Mouse (Mus musculus) kidney, adult 11 months (tissue): ENCODE results near the gene Txn1.

ENCODE experiments used
- DNase-seq: peaks from one replicate; pipeline ENCODE4 v3.0.0; 2022

The Txn1 gene

DNA sequence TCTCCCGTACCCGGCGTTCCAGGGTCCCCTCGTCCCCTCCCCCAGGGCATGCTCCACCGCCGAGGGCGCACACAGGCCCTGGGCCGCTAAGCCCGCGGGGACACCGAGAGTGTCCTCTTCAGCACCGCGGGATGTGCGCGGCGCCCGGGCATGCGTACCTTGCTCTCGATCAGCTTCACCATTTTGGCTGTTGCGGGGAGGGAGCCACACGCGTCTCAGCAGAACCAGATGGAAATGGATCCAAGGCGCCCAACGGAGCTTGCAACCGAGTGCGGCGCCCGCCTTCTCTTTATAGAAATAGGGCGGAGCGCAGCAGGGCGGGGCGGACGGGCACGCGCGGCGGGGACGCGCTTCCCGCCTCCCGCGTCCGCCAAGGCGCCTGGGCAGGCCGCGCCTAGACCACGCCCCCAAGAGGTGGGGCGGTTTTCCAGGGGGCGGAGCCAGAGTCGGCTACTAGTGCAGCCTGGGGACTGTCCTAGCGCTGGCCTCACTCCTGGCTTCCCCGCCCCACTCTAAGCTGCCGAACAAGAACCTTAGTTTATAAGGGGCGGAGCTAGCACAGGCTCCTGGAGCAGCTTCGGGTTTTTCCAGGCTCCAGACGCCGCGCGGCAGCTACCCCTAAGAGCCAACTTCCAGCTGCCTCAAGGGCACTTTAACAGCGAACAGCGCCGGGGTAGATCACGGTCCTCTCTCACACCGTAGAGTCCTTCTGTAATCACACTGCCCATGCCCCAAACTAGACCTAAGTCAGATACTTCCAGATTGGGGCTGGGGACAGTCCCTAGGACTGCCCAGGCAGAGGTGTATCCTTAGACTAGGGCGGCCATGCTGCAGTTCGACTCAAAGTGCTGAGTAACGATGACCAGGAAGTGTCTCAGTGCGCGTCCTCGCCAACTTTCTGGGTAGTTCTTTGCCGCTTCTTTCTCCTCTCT lies at the start of gene Txn1:
Txn1 (minus strand) TSS at position 383 of the 932 bp plus-strand sequence.
- peak; percentile 98 for DNase-seq

DNA sequence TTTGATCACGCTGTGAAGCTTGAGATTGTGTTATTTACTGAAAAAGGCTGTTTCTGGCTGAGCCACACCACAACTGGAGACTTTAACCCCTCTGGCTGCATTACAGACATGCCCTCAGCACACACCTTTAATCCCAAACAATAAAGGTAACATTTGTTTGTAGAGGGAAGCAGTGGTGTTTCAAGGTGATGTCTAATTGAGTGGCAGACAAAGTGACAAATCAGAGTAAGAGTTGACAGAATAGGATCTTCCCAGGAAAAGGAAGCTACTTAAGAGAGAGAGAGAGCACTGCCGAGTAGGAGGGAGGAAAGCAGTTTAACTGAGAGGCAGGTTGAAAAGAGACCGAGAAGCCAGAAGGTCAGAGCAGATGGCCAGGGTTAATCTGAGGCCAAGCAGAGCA lies 47.3 kb upstream of the Txn1 start:
- no peak for DNase-seq

DNA sequence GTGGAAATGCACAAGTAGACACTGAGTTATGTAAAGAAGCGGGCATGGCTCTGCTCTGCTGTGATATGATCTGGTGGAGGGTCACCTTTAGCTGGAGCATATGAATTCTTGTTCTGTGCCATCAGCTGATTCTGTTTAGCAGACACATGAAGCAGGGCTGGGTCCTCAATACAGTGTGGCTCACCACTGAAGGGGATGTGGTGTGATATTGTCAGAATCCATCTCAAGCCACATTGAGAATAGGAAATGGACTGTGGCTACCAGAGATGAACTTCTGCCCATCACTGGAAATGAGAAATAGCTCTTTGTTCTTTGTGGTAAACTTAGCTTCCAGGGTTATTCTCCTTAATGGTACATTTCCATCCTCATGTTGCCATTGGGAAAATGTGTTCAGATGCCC lies 35.2 kb upstream of the Txn1 start:
- no peak for DNase-seq

DNA sequence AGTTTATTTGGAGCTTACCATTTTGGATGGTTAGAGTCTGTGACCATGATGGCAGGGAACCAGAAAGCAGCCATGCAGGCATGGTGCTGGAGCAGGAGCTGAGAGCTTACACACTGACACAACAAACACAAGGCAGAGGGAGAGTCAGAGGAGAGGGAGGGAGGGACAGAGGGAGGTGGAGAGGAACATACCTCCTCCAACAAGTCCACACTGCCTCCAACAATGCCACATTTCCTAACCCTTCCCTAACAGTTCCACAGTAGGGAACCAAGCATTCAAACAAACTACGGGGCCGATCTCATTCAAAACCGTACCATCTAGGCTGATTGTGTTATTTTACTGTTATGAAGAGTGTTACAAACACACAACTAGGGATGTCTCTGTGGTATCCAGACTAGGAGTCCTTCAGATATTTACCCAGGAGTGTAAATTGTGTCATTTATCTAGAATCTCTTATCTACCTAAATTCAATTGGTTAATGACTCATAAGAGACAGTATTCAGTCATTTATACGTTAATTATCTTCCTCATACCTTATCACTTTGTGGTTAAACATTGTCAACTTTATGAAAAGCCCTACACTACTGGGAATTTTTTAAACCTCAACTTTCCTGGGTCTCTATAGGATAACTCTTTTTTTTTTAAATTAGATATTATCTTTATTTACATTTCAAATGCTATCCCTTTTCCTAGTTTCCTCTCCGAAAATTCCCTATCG lies 18.3 kb upstream of the Txn1 start:
- DNase-seq: no peak

GRCm38 (mm10) chr4:57973592-57974268 lies 17.5 kb upstream of the Txn1 start:
- DNase-seq: no peak

GRCm38 (mm10) chr4:57970285-57970684 lies 14.1 kb upstream of the Txn1 start:
- no peak for DNase-seq

DNA sequence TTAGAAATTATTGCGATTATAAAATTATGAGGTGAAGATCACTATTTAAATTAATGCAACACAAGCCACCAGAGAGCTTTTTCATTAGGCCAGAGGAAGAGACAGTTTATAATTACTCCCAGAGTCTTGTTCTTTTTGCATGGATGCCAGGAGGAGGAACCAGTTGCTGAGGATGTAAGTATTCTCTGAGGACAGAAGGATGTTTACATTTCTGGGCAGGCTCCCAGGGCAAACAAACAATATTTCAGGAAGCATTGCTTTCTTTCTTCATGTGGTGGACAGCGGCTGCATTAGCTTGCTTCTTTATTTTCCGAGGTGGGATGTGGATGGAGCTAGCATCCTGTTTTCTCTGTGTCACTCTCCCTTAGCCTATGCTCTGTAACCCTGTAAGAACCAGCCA lies 11.0 kb upstream of the Txn1 start:
- no peak for DNase-seq

GRCm38 (mm10) chr4:57965516-57965915 lies 9.3 kb upstream of the Txn1 start:
- DNase-seq: no peak

DNA sequence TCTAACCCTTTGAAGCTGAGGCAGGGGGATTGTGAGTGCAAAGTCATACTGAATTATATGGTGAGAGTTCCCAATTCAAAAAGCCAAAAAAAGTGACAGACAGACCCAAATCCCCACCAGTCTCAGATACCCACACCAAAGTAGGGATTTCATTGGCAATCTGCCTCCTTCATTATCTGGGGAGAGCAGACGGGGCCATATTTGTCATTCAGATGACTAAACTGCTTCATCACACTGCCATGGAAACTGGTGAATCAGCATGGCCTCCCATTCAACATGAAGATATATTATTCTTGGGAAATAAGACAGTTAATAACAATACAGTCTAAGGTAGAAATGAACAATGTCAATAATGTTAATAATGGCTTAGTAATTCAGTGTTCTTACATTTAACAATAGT lies 7.9 kb upstream of the Txn1 start:
- no peak for DNase-seq

- no peak for DNase-seq
Measured at GRCm38 (mm10) chr4:57959056-57959455, 2.8 kb upstream of the Txn1 start.

DNA sequence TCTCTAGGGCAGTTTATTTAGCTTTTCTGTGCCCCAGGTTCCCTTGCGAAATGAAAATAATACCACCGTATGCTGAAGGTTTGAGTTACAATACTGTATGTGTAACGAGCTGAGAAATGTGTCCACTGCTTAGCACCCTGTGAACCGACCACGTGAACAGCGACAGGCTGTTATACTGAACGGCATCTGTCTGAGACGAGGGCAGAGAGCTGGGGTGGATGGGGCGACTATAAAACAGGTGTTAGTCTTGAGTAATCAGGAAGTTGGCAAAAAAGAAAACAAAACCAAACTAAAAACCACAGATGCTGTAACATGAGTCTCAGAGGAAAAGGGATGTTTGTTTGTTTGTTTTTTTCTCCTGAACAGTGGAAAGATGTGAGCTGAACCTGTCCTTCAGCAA lies 1.9 kb upstream of the Txn1 start:
- no peak for DNase-seq

DNA sequence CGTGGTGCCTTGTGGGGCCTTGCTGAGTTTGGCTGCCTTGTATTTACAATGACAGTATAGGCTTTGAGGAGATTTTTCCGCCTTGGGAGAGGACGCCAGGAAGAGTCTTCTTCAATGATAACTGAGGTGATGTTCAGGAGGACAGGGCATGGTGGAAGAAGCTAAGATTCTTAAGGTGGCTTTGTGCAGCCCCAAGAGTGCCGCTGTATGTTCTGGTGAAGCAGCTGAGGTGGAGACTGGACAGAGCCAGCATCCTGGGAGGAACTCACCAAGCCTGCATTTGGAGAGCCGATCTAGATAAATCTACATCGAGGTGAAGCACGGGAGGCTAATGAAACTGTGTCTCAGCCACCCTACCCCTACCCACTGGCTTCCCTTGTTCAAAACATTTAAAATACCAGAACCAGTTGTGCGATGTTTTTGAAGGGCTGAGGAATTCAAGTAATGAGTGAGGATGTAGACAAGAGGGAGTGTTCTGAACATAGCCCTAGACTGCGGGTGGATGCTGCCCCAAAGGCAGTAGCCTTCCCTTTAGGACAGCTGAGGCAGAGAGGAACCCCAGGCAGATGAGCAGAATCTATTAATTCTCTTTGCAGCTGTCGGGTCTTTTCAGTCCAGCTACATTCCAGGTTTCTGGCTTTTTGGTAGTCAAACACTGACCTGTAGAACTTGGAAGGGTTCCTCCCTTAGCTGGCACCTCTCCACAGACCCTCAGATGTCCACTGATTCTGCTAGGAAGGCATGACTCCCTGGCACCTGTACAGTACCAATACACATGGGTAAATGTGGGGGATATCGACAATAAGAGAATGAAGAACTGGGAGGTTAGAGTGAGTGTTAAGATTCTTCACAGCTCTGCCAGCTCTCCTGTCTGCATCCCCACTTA lies 1.2 kb upstream of the Txn1 start:
- DNase-seq: no peak

GRCm38 (mm10) chr4:57955544-57955958 lies 660 bp downstream of the Txn1 start:
- peak; percentile 78 for DNase-seq

DNA sequence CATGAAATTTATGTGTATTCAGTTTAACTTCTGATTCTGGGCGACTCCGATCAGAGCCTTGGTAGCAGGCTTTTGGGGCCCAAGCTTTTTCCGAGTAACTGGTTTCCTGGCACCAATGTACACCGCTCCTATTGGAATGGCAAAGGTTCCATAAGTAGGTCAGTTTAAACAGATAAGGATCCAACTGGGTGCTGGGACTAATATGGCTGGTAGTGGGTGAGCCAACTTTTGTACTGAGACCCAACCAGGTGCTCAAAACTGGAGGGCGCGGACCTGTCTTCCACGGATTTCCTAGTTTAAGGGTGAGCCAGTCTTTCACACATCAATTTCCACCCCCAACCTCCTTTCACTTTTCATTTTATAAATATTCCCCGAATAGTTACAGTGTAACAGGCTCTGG lies 1.2 kb downstream of the Txn1 start:
- DNase-seq: peak; percentile 19

DNA sequence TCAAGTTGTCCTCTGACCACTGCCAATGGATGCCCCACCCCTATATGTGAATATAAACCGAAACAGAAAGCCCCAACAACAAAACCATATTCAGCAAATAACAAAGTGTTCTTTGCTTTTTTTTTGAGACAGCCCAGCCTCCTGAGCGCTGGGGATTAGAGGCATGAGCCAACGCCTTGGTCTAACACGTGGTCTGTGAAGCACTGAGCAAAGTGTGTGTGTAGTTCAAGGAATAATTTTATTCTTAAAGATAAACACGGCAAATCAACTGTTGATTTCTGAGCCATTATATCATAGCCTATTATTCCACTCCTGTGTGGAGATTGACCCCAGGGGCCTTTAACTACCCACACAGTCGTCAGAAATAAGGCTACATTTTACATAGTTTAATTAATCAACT lies 1.6 kb downstream of the Txn1 start:
- no peak for DNase-seq

DNA sequence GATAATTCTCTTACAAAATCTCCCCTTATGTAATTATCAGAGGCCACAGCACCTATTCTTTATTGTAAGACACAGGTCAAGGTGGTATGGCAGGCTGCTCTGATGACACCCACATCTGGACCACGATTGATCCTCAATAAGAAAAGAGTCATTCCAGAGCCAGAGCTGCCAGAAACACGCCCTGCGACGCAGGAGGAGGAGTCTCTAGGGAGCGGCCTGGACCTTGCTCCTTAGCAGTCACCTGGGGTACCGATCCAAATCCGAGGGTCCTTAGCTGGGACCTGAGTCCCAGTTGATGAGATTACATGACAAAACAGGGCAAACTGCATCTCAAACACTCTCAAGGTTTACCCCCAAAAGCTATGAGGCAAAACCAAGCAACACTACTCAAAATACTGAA lies 2.4 kb downstream of the Txn1 start:
- peak; percentile 60 for DNase-seq

- no peak for DNase-seq
Measured at GRCm38 (mm10) chr4:57952891-57953290, 3.3 kb downstream of the Txn1 start.

GRCm38 (mm10) chr4:57952416-57952815 lies 3.8 kb downstream of the Txn1 start:
- peak; percentile 52 for DNase-seq

DNA sequence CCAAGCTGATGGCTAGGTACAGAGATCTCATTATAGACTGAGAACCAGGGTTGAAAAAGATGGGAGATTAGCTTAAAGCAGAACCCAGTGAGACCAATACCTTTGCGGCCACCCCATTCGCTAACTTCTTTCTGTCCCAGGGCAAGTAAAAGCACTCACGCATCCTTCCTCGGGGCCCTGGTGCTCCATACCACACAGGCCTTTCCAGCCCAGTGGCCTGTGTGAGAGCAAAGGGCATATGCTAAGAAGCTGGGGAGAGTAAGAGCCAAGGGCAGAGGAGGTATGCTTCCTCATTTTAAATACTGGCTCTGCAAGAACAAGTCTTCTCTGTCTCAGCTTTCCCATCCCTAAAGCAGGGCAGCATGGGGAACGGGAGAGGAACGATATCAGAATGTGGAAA lies 6.3 kb downstream of the Txn1 start:
- DNase-seq: peak; percentile 78

- no peak for DNase-seq
Measured at GRCm38 (mm10) chr4:57947476-57947875, 8.7 kb downstream of the Txn1 start.

GRCm38 (mm10) chr4:57947036-57947435 lies 9.2 kb downstream of the Txn1 start:
- no peak for DNase-seq

GRCm38 (mm10) chr4:57942892-57943291 lies 13.3 kb downstream of the Txn1 start:
- no peak for DNase-seq

GRCm38 (mm10) chr4:57940631-57941030 lies 15.6 kb downstream of the Txn1 start:
- DNase-seq: no peak
